ENCODE assay signal across 9 mouse cellular contexts in the genomic region with DNA sequence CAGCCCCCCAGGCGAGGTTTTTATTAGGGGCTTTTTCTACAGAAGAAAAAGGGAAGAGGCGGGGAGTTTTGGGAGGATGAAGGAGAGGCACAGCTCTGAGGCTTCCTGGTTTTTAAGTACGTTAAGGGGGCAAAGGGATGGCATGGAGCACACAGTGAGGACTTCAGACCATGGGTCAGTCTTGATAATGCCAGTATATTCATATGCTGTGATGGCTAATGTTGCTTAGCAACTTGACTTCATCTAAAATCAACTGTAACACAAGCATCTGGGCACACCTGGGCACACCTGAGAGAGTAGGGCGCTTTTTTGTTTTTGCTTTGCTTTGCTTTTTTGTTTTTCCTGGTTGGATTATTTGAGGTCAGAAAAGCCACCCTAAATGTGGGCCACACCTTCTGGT. TPM values are rescaled to one million over a fixed set of nuclear protein-coding genes. Genes with fewer than 3 reads are reported as not detected.
DNase-seq lines count a peak whose midpoint lies in the region; ATAC-seq and TF ChIP-seq lines count a peak whose summit lies in the region.
"Had no signal": no experiment of that assay in that cellular context is flagged by ENCODE, and none has a peak within 500 bp of the region (broad histone marks: within the 10 kb centered on the region; RNA-seq: fewer than 3 reads in every experiment).

Gene Ifitm1 (plus strand): TSS at position 301 of the 400 bp plus-strand sequence.

- H3K27me3 ChIP-seq in embryonic facial prominence, embryonic 14.5 days (replicated peaks; ENCODE audit: control insufficient read depth, insufficient read depth, low read length) = no peaks in the 10 kb centered on the region
- no peaks in the 10 kb centered on the region; the same call in 1 of the 2 replicates for H3K27me3 ChIP-seq in limb, embryonic 12.5 days
- H3K27me3 ChIP-seq in myocyte (ENCODE audit: control insufficient read depth, insufficient read depth, insufficient read length) = no peaks in the 10 kb centered on the region

- peak within 1 kb of the TSS; percentile 33; the same call in 1 of the 2 replicates for H3K4me2 ChIP-seq in embryonic facial prominence, embryonic 14.5 days (ENCODE audit: low read depth, low read length)
- peak within 1 kb of the TSS; percentile 48 for H3K4me2 ChIP-seq in limb, embryonic 12.5 days
- peak within 1 kb of the TSS; percentile 58 for H3K4me2 ChIP-seq in myocyte (ENCODE audit: low read depth)

- WGBS in lung, adult 2 months = 89% methylated on average over 4 of the region's 4 CpGs
- 82% methylated on average over 4 of the region's 4 CpGs for WGBS in embryonic facial prominence, embryonic 14.5 days
- 80% methylated on average over 4 of the region's 4 CpGs for WGBS in limb, embryonic 12.5 days

- H3K79me2 ChIP-seq in myocyte (ENCODE audit: control insufficient read depth, insufficient read depth) = no peaks in the 10 kb centered on the region

- H3K9ac ChIP-seq in embryonic facial prominence, embryonic 14.5 days (ENCODE audit: low read depth, low read length) = peak within 1 kb of the TSS; percentile 9; the same call in 1 of the 2 replicates
- H3K9ac ChIP-seq in limb, embryonic 12.5 days (replicated peaks) = no peak within 1 kb of the TSS

- H3K4me3 ChIP-seq in lung, adult 2 months (replicated peaks; ENCODE audit: extremely low read depth, low read depth, low read length) = no peak within 1 kb of the TSS
- peak within 1 kb of the TSS; percentile 0; the same call in 1 of the 2 replicates for H3K4me3 ChIP-seq in embryonic facial prominence, embryonic 14.5 days (ENCODE audit: low read depth, low read length)
- H3K4me3 ChIP-seq in limb, embryonic 12.5 days (replicated peaks) = peak within 1 kb of the TSS; percentile 18
- no peak within 1 kb of the TSS for H3K4me3 ChIP-seq in myocyte

- H3K4me1 ChIP-seq in lung, adult 2 months (ENCODE audit: control insufficient read depth, insufficient read depth, low read length) = peaks cover 9% of the 10 kb centered on the region
- H3K4me1 ChIP-seq in embryonic facial prominence, embryonic 14.5 days (ENCODE audit: control insufficient read depth, insufficient read depth, low read length) = peaks cover 15% of the 10 kb centered on the region
- peaks cover 44% of the 10 kb centered on the region for H3K4me1 ChIP-seq in limb, embryonic 12.5 days (replicated peaks)

- DNase-seq in lung, adult 2 months = no peak
- DNase-seq in lung, postnatal 4 days = no peak
- no peak for DNase-seq in embryonic facial prominence, embryonic 14.5 days (ENCODE audit: low spot score)
- no peak for DNase-seq in cerebellum, adult 9-10 months
- no peak for DNase-seq in layer of hippocampus, postnatal 36 days
- DNase-seq: heart, adult 18-20 months had no signal

- TF ChIP-seq POLR2A in lung, adult 2 months (IDR thresholded peaks at IDR 0.05; ENCODE audit: borderline replicate concordance, extremely low read depth, low read depth, low read length) = no peak
- no peak for TF ChIP-seq POLR2A in myocyte (IDR thresholded peaks at IDR 0.05; ENCODE audit: insufficient read length, low read depth)

- H3ac ChIP-seq in myocyte (ENCODE audit: control insufficient read depth, insufficient read length) = no peak within 1 kb of the TSS

- H3K9me3 ChIP-seq in embryonic facial prominence, embryonic 14.5 days (ENCODE audit: control insufficient read depth, low read length) = no peaks in the 10 kb centered on the region
- H3K9me3 ChIP-seq in limb, embryonic 12.5 days = no peaks in the 10 kb centered on the region

- no peak for ATAC-seq in embryonic facial prominence, embryonic 14.5 days (ENCODE audit: low read depth)
- ATAC-seq in limb, embryonic 12.5 days (ENCODE audit: insufficient number of reproducible peaks, insufficient read depth, low FRiP score, low TSS enrichment, low read depth) = no peak
- ATAC-seq: activated CD4-positive, CD25-positive, alpha-beta regulatory T cell, adult 4 months had no signal

- peak within 1 kb of the TSS; percentile 67 for H3K27ac ChIP-seq in embryonic facial prominence, embryonic 14.5 days (replicated peaks; ENCODE audit: low read depth, low read length)
- peak within 1 kb of the TSS; percentile 85 for H3K27ac ChIP-seq in limb, embryonic 12.5 days

- no peak for TF ChIP-seq CTCF in lung, adult 2 months (IDR thresholded peaks at IDR 0.05; ENCODE audit: insufficient read depth, low read length)

- H3K36me3 ChIP-seq in embryonic facial prominence, embryonic 14.5 days (ENCODE audit: control insufficient read depth, insufficient read depth, low read length) = no peaks in the 10 kb centered on the region
- no peaks in the 10 kb centered on the region for H3K36me3 ChIP-seq in limb, embryonic 12.5 days
- no peaks in the 10 kb centered on the region for H3K36me3 ChIP-seq in myocyte (ENCODE audit: control insufficient read depth, insufficient read depth)

TF ChIP-seq in myocyte, 11 proteins besides CTCF, POLR2A, EP300 and RAD21:
- TF ChIP-seq E2F4 (IDR thresholded peaks at IDR 0.05; ENCODE audit: insufficient read depth) (no peak), SRF (IDR thresholded peaks at IDR 0.05; ENCODE audit: control insufficient read depth, insufficient read length, low read depth) (no peak), TCF3 (IDR thresholded peaks at IDR 0.05; ENCODE audit: insufficient read length, low read depth) (no peak), REST (IDR thresholded peaks at IDR 0.05; ENCODE audit: insufficient read depth, insufficient read length) (no peak), TCF12 (IDR thresholded peaks at IDR 0.05; ENCODE audit: insufficient read depth, poor library complexity, severe bottlenecking) (no peak), USF1 (IDR thresholded peaks at IDR 0.05; ENCODE audit: low read depth) (no peak), MYOD1 (IDR thresholded peaks at IDR 0.05; ENCODE audit: control insufficient read depth in 1 of 3, insufficient read length in 2 of 3, low read depth in 2 of 3) (no peak), MYOG (IDR thresholded peaks at IDR 0.05; ENCODE audit: control insufficient read depth in 1 of 3, insufficient read depth in 1 of 3, insufficient read length in 2 of 3, low read depth in 2 of 3) (no peak), MAX (IDR thresholded peaks at IDR 0.05; ENCODE audit: low read depth) (no peak), CEBPB (IDR thresholded peaks at IDR 0.05; ENCODE audit: insufficient read depth, poor library complexity, severe bottlenecking) (no peak), POLR2AphosphoS2 (IDR thresholded peaks at IDR 0.05; ENCODE audit: insufficient read length, low read depth) (no peak)

RNA-seq across cellular contexts. Expression of gene Ifitm1, which starts in this region (rescaled TPM):
- polyA plus RNA-seq in lung, adult 2 months (2012; rRNA removed) = 227 and 261 TPM in 2 replicates
- polyA plus RNA-seq in embryonic facial prominence, embryonic 14.5 days (2014; fragmentation: Nextera tagmentation; extraction: Ambion mirVana) = 63.4 and 76.6 TPM in 2 replicates
- polyA plus RNA-seq in limb, embryonic 12.5 days (2016; fragmentation: Nextera tagmentation; extraction: Ambion mirVana) = 77.8 and 78.8 TPM in 2 replicates
- polyA plus RNA-seq in myocyte (2012; fragmentation: generic; extraction: Trizol) = 19.9 TPM
- total RNA-seq in layer of hippocampus, postnatal 36 days (2021) = 1 to 10 TPM; 1.6 to 3.8 TPM

Comparison
In these comparisons a context has a peak if more than half of its experiments do, and no peak if none do; other contexts are left out.
1. H3K4me3 ChIP-seq: peak in embryonic facial prominence, embryonic 14.5 days (single experiment) and limb, embryonic 12.5 days (single experiment); none in lung, adult 2 months (single experiment) and myocyte (single experiment).
2. Peak in every context shown above with its lines, with median percentiles within 50 percentile points of each other: H3K4me2 ChIP-seq.